Mouse (Mus musculus): ENCODE results near the gene Rsu1.

DNA sequence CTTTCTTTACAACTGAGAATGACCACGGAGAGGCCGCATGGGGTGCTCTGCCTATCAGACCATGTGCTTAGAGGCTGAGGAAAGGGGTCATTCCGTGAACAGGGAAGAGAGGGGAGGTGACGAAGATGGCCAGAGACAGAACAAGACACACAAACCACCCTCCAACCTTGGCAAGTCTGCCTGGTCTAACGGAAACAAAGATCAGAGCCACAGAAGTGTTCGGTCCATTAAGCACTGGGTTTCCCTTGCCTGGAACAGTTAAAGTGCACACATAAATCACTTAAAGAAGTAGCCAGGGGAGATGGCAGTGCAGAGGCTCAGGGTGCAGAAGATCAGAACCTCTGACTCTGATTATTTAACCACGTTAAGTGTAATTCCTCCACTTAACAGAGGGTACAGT lies 37.3 kb downstream of the Rsu1 start:
- no peak for TF ChIP-seq HCFC1 (IDR thresholded peaks at IDR 0.05; ENCODE audit: borderline replicate concordance, insufficient read depth, low read length)
- TF ChIP-seq CHD2 (IDR thresholded peaks at IDR 0.05; ENCODE audit: low read depth, low read length), result no peak
- no peak for TF ChIP-seq MAFK (IDR thresholded peaks at IDR 0.05; ENCODE audit: insufficient read depth, low read depth, low read length)
- no peak for TF ChIP-seq ZNF384 (IDR thresholded peaks at IDR 0.05; ENCODE audit: low read depth, low read length)
- no peak for TF ChIP-seq ZC3H11A (IDR thresholded peaks at IDR 0.05; ENCODE audit: borderline replicate concordance, low read depth, low read length)
